Mouse (Mus musculus) WW6 (cell line): ENCODE results near the gene Terb2.
"Not testable (repeated sequence)": the region's sequence is repeated elsewhere in the genome, so short reads cannot be mapped to it uniquely, and the experiment has no call there.

Experiments used
- DNase-seq: peaks from one replicate; pipeline ENCODE4 v3.0.0-alpha.2; 2013; ENCODE audit warnings: low read depth, low spot score

Gene Terb2

DNA sequence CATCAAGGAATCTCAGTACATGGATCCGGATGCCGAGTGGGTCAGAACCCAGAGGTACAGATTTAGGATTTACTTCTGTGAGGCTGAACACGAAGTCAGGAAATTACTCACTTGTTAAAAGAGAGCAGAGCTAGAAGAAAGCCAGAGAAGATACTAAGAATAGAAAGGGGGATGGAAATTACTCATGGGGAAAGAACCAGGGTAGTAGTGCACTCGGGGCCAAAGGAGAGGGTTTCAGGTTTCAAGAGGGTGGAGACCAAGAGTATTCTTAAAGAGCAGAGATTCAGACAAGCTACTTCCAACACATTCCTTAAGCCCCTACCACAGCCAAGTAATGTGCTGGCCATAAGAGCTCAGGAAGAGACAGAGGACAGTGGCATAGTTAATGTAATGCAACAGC, 24.5 kb upstream of the Terb2 start:
- DNase-seq: no peak

DNA sequence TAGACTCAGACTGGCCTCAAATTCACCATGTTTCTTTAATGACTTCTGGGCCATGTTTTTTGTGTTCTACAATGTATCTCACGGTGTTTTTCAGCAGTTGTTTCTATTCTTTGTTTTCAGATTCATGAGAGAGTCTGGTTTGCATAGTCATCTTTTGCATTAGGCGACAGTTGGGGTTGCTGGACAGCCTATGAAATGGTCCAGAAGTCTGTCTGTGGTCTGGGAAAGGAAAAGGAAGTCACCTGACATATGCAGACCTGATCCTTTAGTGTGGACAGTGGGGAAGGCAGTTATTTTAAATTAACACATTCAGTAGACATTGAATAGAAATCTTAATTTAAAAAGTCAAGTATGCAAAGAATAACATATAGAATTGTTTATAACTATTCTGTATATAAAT, 23.5 kb upstream of the Terb2 start:
- DNase-seq: no peak

DNA sequence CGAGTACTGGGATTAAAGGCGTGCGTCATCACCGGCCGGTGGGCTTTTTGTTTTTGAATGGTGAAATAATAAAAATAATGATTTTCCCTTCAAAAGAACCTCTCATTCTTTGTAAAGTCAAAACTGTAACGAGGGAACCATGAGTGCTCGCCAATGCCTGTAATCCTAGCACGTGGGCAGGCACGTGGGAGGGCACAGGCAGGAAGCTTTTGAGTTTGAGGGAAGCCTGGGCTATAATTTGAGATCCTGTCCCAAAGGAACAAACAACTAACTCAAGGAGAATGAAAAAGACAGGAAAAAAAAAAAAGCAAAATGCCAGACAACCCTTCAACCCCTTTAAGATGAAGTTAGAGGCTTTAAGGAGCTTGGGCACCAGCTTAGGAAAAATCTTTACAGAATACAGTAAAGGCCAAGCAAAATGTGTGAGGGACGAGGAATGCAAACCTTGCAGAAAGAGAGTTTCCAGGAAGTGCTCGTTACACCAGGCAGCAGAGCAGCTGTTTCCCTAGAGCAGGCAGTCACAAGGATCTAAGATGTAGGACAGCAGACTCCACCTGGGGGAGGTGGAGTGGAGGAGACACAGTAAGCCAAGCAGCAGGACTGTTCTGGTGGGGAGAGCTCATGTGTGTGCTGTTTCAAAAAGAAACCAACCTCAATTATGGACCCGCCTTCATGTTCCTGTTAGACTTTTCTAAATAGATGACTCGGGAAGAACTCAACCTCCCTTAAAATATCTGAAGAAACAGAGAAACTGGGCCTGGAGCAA, 22.5 kb upstream of the Terb2 start:
- no peak for DNase-seq

DNA sequence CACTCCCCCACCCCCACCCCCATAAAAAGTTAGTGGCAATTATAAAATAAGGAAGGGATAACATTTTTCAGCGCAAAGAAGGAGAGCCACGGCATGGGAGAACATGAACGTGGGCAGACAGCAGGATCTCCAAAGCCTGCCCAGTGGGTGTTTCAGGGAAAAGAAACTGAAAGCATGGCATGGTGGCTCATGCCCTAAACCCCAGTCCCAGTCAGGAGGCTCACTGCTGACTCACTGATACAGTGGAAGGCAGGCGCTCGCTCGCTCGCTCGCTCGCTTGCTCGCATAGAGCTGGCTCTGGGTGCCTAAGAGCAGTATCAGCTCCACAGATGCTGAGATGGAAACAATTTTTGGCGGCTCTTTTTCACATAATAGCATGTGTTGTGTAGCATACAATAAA, 21.8 kb upstream of the Terb2 start:
- DNase-seq: no peak

DNA sequence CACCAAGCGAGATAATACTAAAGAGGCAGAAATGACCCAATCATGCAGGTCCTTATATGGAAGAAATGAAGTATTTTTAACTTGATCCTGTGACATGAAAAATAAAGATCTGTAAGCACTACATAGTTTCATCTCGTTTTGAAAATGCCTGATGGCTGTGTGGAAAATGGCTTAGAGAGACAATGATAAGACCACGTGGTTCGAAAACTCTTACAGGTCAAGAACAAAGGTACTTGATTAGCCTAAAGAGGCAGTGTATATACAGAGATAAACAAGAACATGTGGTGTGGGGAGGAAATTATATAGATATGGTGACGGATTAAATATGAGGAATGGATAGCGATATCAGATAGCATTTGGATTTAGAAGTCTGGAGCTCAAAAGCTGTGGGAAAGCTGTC, 14.8 kb upstream of the Terb2 start:
- DNase-seq: no peak

DNA sequence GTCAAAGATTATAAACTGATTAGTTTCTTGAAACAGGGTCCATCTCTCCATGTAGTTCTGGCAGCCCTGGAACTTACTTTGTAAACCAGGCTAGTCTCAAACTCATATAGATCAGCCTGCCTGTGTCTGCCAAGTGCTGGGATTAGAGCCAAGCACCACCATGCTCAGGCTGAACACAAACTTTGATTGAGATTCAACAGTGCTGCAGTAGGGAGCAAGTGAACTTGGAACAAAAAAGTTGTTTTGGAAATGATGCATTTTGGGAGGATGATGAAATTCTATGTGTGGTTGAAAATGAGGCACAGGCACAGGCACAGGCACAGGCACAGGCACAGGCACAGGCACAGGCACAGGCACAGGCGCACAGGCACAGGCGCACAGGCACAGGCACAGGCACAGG, 13.9 kb upstream of the Terb2 start:
- DNase-seq: no peak

DNA sequence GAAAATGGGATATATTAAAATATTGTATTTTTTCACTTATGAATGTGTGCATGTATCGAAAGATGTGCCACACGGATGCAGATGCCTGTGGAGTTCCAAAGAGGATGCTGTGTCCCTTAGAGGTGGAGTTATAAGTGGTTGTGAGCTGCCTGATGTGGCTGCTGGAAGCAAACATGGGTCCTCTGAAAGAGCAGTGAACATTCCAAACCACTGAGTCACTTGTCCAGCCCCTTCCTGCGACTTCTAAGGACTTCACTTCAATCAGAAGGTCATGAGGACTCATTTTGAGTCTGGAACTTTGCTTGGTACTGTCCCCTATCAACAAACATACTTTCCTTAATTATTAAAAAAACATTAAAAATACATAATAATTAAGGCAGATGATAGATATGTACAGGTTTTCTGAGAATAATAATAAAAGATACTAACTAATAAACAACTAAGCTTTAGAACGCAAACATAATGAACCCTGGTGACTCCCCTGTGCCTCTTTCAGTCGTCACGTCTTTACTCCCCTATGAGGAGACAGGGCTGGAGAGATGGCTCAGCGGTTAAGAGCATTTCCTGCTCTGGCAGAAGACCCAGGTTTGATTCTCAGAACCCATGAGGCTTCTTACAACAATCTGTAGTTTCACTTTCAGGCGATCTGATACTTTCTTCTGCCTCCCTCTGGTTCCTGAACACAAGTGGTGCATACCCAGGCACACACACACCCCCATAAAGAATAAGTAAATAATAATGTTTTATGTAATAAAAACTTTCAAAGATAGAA, 5.8 kb upstream of the Terb2 start:
- DNase-seq: no peak

DNA sequence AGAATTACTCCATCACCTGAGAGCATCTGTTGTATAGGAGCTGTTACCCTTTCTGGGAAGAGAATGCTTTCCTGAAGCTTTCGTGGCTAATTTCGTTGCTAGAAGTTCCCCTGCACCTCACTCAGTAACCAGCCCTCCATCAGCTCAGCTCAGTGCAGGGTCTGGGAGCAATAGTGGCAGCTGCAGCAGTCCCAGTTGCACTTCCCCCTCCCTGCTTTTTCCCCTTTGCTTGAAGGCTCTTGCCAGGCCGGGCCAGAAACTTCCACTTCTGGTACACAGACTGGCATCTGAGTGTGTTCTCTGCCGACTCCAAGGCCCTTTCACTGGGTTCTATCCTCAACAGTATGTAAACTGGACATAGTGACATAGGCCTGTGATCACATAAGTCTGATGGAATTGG, 986 bp upstream of the Terb2 start:
- DNase-seq: no peak

DNA sequence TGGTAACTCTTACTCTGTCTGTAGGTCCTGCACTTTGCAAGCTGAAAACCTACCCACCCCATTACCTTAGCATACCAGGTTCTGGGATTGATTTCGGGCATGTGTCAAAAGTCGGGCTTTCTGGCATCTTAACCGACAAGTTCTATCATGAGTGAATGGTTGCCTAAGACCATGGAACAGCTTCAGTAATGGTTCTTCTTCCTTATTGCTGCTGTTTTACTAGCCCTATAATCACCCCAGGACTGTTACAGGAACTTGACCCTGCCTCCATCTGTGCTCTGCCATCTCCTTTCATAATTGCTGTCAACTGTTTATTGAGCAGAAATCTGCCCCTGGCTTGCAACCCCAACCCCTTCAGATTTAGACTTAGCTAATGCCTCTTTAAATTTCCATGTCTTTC, 679 bp downstream of the Terb2 start:
- DNase-seq: no peak

DNA sequence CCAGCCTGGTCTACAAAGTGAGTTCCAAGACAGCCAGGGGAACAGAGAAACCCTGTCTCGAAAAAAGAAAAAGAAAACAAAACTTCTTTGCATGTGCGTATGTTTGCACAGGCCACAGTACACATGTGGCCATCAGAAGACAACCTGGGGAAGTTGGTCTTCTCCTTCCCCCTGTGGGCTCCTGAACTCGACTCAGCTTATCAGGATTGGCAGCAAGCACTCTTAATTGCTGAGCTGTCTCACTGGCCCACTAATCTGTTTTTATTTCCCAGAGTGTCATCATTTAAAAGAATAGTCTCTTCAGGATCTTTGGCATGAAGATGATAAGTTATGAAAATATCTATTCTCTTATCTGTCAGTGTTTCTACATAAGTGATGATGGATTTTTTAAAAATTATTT, 5.8 kb downstream of the Terb2 start:
- no peak for DNase-seq

DNA sequence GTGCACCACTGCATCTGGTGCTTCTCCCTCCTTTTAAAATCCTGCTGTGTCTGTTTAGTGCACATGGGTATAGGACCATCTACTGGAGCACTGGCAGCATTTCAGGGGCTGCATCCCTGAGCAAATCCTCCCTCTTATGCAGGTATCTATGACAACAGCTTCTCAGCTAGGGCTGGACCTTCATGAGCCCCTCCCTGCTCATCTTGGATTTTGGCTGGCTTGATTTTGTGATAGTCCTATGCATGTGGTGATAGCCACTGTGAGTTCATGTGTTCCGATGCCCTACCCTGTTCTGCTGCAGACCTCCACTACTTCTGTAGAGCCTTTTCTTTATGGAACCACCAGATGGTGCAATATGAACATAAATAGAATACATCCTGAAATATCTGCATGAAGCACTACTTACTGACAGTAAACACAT, 8.4 kb downstream of the Terb2 start:
- DNase-seq: no peak

DNA sequence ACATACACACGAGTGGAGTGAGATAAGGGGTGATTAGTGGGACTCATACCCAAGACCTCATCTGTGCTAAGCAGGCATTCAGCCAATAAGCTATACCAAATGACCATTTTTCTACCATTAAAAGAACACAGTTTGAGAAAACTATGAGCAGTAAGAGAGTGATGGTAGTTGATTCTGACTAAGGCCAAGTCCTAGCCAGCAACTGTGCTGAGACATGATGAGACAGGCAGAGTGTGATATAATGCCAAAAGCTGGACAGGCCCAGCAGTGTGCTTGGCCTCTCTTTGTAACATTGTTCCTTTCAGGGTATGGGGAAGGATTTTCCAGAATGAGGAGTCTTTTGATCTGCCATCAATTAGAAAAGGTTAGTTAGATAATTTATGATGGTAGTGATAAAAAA, 15.4 kb downstream of the Terb2 start:
- DNase-seq: no peak

DNA sequence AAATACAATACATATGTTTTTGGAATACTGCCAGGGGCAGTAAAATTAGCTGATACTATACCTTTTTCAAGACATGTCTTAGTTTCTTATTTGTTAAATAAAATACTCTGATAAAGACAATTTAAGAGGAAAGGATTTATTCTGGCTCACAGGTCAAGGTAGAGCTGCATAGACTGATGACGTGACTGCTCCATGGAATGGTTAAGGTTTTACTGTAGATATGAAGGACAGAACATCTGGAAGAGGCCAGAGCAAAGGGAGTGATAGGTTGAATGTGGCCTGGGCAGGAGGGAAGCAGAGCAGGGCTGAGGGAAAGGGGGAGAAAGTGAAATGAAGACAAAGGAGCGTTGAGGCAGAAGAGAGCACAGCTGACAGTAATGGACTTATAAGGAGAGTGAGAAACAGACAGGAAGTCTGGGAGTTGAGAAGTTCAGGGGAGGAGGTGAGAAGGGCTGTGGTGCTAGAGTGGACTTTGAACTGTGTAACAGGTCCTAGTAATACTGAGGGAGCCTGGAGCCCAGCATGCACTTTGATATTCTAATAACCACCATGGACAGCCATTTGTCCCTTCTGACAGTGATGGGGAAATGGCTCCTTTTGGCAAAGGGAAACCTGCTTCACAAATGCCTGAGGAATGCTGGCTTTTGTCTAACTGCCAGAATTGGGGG, 20.5 kb downstream of the Terb2 start:
- DNase-seq: no peak

DNA sequence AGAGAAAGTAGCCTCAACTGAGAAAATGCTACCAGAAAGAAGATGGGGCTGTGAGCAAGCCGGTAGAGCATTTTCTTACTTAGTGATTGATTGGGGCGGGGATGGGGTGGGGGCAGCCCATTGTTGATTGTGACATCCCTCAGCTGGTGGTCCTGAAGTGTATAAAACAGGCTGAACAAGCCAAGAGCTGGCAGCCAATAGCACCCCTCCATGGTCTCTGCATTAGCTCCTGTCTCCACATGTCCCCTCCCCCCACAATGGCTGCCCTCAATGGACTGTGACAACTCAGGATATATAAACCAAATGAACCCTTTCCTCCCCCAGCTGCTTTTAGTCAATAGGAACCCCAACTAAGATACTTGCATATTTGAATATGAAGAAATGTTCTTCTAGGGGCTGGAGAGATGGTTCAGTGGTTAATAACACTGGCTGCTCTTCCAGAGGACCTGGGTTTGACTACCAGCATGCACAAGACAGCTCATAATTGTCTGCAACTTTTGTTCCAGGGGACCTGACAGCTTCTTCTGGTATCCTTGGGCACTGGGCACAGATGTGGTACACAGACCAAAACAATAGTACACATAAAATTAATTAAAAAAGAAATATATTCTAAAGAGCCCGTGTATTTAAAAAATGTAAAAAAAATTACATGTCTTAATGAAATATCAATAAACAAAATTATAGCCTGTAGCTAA, 24.6 kb downstream of the Terb2 start:
- DNase-seq: no peak

DNA sequence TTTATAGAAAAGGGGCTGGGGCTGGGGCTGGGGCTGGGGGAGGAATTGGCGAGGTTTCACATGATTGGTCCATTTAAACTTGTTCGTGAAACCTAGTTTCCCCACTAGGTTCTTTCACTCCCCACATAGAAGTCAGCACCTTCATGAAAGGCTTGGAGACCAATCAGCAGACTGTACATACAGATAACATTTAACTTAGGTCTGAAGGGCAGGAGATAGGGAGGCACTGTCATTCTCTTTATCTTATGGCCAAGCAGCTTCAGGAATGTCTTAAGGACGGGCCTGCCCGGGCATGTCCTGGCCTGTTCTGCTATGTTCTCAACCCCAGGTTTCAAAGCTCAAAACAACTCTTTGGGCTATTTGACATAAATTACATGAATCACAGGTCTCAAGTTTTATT, 31.0 kb downstream of the Terb2 start:
- not testable (repeated sequence) for DNase-seq

DNA sequence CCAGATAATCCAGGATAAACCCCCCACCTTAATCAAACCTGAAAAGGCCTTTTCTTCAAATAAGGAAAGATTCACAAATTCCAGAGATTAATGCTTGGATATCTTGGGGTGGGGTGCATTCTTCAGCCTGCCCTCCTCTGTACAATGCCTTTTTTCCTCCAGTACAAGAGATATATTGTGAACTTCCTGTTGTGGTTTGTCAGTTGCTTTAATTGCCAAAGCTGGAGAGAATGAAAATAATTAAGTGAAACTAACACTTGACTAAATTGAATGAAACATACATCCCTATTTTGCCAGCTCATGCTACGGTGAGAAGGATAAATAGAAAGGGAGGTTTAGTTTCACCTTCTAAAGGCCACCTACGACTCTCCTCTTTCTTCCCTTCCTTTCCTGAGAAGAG, 32.2 kb downstream of the Terb2 start:
- DNase-seq: no peak

DNA sequence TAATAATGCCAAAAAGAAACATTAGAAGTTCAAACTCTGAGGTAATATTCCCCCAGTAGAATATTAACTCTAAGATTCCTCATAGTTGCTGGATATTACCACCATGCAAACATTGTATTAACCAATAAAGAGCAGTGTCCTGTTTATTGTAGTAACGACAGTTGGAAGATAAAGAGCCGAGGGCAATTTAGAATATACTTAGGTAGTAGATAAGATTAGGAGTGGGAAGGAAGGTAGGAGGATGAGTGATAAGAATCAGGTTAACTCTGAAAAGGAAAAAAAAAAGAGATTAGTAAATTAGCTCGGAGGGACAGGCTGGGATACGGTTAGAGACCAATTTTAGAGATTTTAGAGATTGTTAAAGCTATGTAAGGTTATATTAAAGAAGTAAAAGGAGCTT, 35.3 kb downstream of the Terb2 start:
- no peak for DNase-seq

DNA sequence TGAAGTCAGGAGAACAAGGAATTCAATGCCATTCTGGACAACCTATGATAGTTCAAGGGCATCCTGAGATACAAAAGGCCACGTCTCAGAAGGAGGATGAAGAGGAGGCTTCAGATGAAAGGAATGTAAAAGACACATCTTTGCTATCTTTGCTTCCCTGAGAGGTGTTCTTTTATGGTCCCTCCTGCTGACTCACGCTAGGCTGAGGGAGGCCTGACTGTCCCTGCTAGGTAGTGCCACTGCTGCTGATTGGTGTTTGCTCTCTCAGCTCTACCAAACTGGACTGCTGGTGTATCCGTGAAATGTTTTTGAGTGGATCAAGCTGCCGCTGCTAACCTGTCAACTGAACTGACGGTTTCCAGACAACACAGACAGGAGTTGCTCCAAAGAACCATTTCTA, 35.7 kb downstream of the Terb2 start:
- DNase-seq: no peak

DNA sequence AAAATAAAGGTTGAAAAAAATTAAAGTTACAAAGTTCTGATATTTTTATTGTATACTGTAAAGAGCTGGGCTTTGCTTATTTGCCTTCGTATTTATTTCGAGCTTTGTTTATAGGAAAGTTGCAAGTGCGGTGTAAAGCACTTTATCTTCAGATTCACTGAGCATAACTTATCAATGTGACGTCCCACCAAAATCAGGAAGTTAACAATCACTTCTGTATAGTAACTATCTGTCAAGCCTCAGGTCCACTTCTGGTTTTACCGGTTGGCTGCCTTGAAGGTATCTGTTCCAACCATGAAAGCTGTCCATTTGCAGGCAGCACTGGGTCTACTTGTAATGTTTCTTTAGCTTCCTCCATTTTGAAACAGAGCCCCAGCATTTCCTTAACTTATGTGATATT, 36.2 kb downstream of the Terb2 start:
- no peak for DNase-seq

DNA sequence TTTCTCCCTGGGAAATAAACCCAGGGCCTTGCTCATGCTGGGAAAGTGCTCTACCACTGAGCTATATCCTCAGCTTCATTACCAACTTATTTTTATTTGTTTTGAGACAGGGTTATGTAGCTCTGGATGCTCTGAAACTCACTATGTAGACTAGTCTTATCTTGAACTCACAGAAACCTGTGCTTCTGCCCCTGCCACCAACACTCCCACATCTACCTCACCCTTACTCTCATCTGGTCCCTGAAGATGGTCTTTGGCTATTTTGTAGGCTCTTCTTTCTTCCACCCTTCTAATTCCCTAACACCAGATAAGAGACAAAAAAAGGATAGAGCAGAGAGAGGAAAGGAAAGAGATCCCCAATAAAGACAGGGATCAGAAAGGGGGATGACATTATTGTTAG, 37.6 kb downstream of the Terb2 start:
- DNase-seq: no peak

DNA sequence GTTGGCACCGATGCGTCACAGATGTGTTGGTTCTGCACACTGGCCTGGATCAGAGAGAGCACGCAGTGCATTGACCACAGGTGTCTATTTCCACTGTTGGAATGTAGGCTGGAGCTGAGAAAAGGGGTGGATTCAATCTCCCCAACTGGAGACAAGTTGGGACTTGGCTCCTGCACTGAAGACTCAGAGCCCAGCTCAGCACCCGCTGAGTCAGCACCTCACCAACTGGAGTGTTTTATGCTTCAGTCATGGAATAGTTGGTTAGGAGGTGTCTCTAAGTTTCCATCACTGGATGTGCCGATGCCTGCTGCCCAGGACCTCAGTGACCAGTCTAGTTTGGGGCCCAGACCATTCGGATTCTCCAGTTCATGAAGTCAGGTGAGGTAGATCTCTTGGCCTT, 44.3 kb downstream of the Terb2 start:
- no peak for DNase-seq

DNA sequence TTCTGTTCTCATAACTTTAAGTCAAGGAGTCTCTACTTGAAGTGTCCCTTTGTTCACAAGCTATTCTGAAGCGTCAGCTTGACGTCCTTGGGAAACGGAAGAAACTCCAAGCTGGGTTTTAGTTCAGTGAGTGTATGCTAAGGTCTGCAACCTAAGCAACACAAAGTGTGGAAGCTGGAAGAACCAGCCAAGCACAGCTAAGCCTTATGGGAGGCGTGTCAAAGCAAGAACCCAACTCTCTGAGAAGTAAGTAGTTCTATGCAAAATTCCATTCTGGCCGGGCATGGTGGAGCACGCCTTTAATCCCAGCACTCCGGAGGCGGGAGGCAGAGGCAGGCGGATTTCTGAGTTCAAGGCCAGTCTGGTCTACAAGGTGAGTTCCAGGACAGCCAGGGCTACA, 45.5 kb downstream of the Terb2 start:
- DNase-seq: no peak
